Mouse (Mus musculus) kidney, embryonic 16.5 days (tissue): Measurements from ENCODE around the gene Tmc2. TPM values are rescaled to one million over a fixed set of nuclear protein-coding genes. Genes with fewer than 3 reads are reported as not detected.
A peak's percentile ranks its signal among the peaks of the same experiment; 100 is the strongest.

Experiments
- ATAC-seq: fragments of 200-750 bp; cut with Nextera tagmentation; 2 replicates; pipeline ENCODE4 v1.8.0; 2017; ENCODE audit warnings: moderate TSS enrichment; ENCODE audit not compliant: low FRiP score, low TSS enrichment
- H3K27ac ChIP-seq: fragments of 300-500 bp; sonication (generic); 2 replicates; pipeline ENCODE4 v1.5.1; 2014; ENCODE audit warnings: low read length
- H3K27me3 ChIP-seq: fragments of 300-500 bp; sonication (generic); 2 replicates; pipeline ENCODE4 v1.6.1; 2014; ENCODE audit warnings: low read length, control low read depth, mixed read lengths; ENCODE audit not compliant: insufficient read depth
- H3K36me3 ChIP-seq: fragments of 300-500 bp; sonication (generic); 2 replicates; pipeline ENCODE4 v1.6.1; 2014; ENCODE audit warnings: low read length, control low read depth, mixed read lengths; ENCODE audit not compliant: insufficient read depth
- H3K4me1 ChIP-seq: fragments of 300-500 bp; sonication (generic); 2 replicates; pipeline ENCODE4 v1.6.1; 2014; ENCODE audit warnings: low read length, control low read depth, mixed read lengths; ENCODE audit not compliant: insufficient read depth
- H3K4me2 ChIP-seq: fragments of 300-500 bp; sonication (generic); replicated peaks from 2 replicates; pipeline ENCODE4 v1.6.1; 2014; ENCODE audit warnings: low read depth, low read length
- H3K4me3 ChIP-seq: fragments of 300-500 bp; sonication (generic); 2 replicates; pipeline ENCODE4 v1.5.1; 2014; ENCODE audit warnings: mild to moderate bottlenecking, low read length
- H3K9ac ChIP-seq: fragments of 300-500 bp; sonication (generic); replicated peaks from 2 replicates; pipeline ENCODE4 v1.6.1; 2014; ENCODE audit warnings: low read length
- H3K9me3 ChIP-seq: fragments of 300-500 bp; sonication (generic); 2 replicates; pipeline ENCODE4 v1.6.1; 2016; ENCODE audit warnings: low read length, control low read depth
- WGBS: fragments of 180-500 bp; shearing (Covaris S2); extraction: QIAGEN DNeasy Blood & Tissue Kit; methylation state at CpG from one replicate; pipeline ENCODE4 v1.1.7; 2014; 5-methylcytosine and 5-hydroxymethylcytosine counted together
- polyA plus RNA-seq: library from polyadenylated mRNA; unstranded; fragments of >200 nt; fragmentation: Nextera tagmentation; extraction: Ambion mirVana; gene quantifications from 2 replicates; pipeline ENCODE4 v1.2.1, GENCODE M21; 2015

Tmc2 gene
- polyA plus RNA-seq, 1 experiment from 2014 or later = not detected

DNA sequence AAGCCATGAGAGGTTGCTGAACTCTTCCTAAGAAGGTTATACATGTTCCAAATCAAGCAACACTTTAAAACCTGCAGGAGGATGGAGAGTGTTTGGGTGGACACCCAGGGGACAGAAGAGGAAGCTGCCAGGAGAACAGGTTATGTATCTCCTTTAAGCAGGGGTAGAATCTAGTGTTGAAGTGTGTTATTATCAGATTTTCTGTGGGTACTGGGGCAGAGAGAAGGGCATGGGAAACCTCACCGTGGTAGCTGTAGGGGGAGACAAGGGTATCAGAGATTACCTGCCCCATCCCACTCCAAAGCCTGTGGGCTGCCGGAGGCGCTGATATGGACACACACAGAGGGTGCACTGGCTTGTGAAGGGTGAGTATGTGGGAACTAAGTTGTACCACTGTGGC is 98.0 kb downstream of the Tmc2 start:
- Histone ChIP-seq H3K36me3 (no peaks in the 10 kb centered on the region), H3K9me3 (no peaks in the 10 kb centered on the region), H3K4me1 (peaks cover 34% of the 10 kb centered on the region), H3K27me3 (peaks cover 5% of the 10 kb centered on the region; the same call in 1 of the 2 replicates), H3K4me2 (no peak overlapping the region), H3K9ac (no peak overlapping the region), H3K27ac (no peak overlapping the region), H3K4me3 (no peak overlapping the region)
- peak; percentile 16; the same call in 1 of the 2 replicates for ATAC-seq
- 27% methylated on average over 3 of the region's 3 CpGs for WGBS

DNA sequence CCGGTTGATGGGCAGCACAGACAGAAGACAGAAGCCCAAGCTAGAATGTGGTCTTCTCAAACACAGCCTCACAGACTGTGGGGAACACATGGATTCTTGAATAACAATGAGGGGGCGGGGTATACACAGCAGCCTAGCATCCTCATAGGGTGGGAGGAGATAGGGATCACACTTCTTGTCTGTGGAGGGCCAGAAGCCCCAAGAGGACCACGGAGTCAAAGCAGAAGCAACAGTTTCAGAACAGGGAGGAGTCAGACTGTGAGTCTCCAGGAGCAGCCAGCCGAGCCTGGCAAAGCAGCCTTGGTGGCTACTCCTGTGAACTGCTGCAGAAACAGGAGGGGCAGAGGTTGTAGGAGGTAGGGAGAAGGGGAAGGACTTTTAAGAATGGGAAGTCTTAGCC is 98.5 kb downstream of the Tmc2 start:
- ATAC-seq = peak; percentile 77
- Histone ChIP-seq H3K36me3 (no peaks in the 10 kb centered on the region), H3K9ac (no peak overlapping the region), H3K4me2 (no peak overlapping the region; the same call in 1 of the 2 replicates), H3K4me1 (peaks cover 34% of the 10 kb centered on the region), H3K27ac (peak overlapping the region; percentile 43), H3K9me3 (no peaks in the 10 kb centered on the region), H3K27me3 (peaks cover 5% of the 10 kb centered on the region; the same call in 1 of the 2 replicates), H3K4me3 (no peak overlapping the region)
- WGBS = 4% methylated on average over 4 of the region's 4 CpGs

DNA sequence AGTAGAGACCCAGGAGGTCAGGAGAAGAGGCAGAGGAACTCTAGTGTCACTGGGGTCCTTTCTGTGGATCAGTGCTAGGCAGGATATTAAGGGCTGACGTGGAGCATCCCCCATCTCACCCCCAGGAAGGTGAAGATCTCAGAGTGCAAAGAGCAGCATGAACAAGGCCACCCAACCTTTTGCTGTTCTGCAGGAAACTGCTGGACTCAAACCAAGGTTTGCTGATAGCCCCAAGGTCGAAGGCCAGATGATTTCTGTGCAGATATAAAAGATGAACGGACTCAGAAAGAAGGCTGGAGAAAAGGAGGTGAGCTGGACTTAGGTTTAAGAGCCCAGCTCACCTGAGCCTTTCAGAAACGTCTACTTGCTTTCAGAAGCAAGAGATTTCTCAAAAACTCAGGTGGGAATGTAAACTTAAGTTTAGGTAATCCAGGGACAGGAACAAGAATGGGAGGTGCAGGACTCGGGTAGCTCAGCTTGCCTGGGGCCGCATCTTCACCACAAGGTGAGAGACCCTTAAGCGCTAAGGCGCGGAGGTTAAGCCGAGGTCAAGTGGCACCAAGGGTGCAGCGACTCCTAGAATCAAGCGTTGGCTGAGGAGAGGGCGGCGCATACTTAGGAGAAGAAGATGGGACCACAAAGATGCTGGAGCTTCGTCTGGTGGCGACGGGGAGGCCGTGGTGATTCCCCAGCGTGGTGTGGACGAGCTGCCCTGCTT is 99.4 kb downstream of the Tmc2 start:
- peaks cover 34% of the 10 kb centered on the region for H3K4me1 ChIP-seq
- no peaks in the 10 kb centered on the region for H3K9me3 ChIP-seq
- 8% methylated on average over 20 of the region's 20 CpGs for WGBS
- H3K4me3 ChIP-seq = peak overlapping the region; percentile 72
- peak overlapping the region; percentile 74 for H3K4me2 ChIP-seq
- no peak for ATAC-seq
- H3K36me3 ChIP-seq = no peaks in the 10 kb centered on the region
- peaks cover 5% of the 10 kb centered on the region; the same call in 1 of the 2 replicates for H3K27me3 ChIP-seq
- peak overlapping the region; percentile 73 for H3K9ac ChIP-seq
- H3K27ac ChIP-seq = no peak overlapping the region

DNA sequence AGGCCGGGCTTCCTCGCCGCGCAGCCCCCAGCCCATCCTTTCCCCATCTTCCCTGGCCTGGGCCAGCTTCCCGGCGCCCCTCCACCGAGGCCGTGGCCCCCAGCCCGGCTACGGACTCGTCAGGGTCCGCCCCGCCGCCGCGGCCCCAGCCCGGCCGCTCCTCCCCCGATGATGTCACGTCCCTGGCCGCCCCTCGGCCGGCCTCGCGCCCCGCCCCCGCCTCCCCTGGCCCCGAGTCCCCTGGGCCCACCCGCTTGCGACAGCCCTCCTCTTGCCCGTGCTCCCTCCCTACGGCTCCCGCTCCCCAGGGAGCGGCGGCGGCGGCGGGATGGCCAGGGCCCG is 99.9 kb downstream of the Tmc2 start, which contains the start of gene Ebf4:
TSS of gene Ebf4 (plus strand) at position 234 of the 342 bp plus-strand sequence.
- H3K9me3 ChIP-seq = no peaks in the 10 kb centered on the region
- peak within 1 kb of the TSS; percentile 64 for H3K27ac ChIP-seq
- peaks cover 34% of the 10 kb centered on the region for H3K4me1 ChIP-seq
- WGBS = under 1% methylated on average over 31 of the region's 39 CpGs
- H3K4me3 ChIP-seq = peak within 1 kb of the TSS; percentile 72
- peaks cover 5% of the 10 kb centered on the region; the same call in 1 of the 2 replicates for H3K27me3 ChIP-seq
- peak within 1 kb of the TSS; percentile 73 for H3K9ac ChIP-seq
- H3K4me2 ChIP-seq = peak within 1 kb of the TSS; percentile 74
- H3K36me3 ChIP-seq = no peaks in the 10 kb centered on the region
- ATAC-seq = peak; percentile 73

DNA sequence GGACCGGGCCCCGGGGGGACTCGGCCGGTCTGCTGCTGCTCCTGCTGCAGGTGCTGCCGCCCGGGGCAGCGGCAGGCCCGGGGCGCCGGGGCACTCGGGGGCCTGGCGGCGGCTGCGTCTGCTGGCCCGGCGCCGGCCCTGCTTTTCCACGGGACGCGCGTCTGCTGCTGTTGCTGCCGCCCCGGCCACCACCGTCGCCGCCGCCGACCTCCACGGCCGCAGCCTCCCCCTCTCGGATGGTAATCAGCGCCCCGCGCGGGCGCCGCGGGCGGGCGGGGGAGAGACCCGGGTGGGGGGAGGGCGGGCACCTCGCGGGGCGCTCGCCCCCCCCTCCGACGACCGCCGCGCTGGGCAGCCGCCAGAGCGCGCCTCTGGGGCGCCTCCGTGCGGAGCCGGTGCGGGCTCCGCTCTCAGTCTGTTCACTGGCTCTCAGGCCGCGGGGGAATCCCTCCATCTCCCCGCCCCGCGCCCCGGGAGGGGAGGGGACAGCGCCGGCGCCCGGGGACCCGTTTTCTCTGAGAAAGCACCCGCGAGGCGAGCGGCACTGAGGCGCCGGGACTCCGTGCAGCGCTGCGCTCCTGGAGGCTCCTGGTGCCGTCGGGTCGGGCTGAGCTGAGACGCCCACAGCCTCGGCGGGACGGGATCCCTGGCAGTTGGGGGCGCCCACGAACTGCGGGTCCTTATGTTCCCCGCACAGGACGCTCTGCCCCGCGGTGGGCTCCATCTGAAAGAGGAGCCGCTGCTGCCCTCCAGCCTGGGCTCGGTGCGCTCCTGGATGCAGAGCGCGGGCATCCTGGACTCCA is 100.5 kb downstream of the Tmc2 start:
- H3K36me3 ChIP-seq = no peaks in the 10 kb centered on the region
- H3K27me3 ChIP-seq = peaks cover 5% of the 10 kb centered on the region; the same call in 1 of the 2 replicates
- H3K27ac ChIP-seq = peak overlapping the region; percentile 64
- ATAC-seq = peak; percentile 42
- H3K9ac ChIP-seq = peak overlapping the region; percentile 73
- WGBS = under 1% methylated on average over 44 of the region's 99 CpGs
- peaks cover 34% of the 10 kb centered on the region for H3K4me1 ChIP-seq
- peak overlapping the region; percentile 74 for H3K4me2 ChIP-seq
- peak overlapping the region; percentile 72 for H3K4me3 ChIP-seq
- H3K9me3 ChIP-seq = no peaks in the 10 kb centered on the region

DNA sequence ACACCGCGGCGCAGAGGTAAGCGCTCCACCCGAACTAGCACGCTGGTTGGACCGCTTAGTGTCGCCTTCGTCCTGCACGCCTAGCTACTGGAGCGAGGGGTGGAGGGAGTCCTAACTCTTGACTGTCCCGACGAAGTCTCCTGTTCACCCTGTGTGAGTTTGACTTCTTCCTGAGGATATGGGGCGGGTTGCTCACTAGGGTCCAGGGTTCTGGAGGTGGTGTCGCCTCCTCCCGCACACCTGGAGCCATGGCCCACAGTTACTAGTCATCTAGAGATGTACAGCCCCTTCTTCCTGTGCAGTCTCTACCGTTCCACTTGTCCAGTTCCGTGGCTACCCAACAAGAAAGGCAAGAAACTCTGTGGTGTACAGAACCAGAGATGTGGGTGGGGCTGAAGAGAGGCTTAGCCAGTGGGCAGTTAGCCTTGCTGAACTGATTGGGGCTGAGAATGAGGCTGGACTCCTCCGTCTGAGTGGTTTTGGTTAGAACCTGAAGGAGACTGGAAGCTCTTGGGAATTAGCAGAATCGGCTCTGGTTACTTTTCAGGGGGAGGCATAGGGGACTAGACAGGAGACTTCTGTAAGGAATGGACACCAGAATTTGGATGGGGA is 101.2 kb downstream of the Tmc2 start:
- no peaks in the 10 kb centered on the region for H3K36me3 ChIP-seq
- peaks cover 5% of the 10 kb centered on the region; the same call in 1 of the 2 replicates for H3K27me3 ChIP-seq
- H3K4me1 ChIP-seq = peaks cover 34% of the 10 kb centered on the region
- 2% methylated on average over 20 of the region's 20 CpGs for WGBS
- no peaks in the 10 kb centered on the region for H3K9me3 ChIP-seq
- peak; percentile 9; the same call in 1 of the 2 replicates for ATAC-seq
- peak overlapping the region; percentile 74 for H3K4me2 ChIP-seq
- H3K27ac ChIP-seq = no peak overlapping the region
- peak overlapping the region; percentile 72 for H3K4me3 ChIP-seq
- H3K9ac ChIP-seq = peak overlapping the region; percentile 73

DNA sequence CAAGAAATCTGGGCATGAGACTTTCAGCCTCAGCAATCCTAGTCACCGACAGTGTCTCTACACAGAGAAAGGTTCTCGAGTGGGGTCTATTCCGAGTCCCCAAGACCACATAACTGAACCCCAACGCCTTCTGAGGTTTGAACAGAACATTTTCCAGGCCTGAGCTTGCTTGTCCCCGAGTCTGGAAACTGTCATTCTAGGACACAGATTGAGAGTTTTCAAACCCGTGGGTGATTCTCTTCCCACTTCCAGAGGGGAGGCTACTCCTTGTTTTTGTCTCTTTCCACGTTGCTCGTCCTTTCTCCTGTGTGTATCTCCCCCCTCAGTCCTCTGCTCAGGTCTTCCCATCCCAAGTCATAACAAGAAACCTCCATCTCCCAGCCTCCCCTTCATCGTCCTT is 102.6 kb downstream of the Tmc2 start:
- peaks cover 5% of the 10 kb centered on the region; the same call in 1 of the 2 replicates for H3K27me3 ChIP-seq
- no peaks in the 10 kb centered on the region for H3K36me3 ChIP-seq
- 82% methylated on average over 9 of the region's 9 CpGs for WGBS
- no peak overlapping the region for H3K27ac ChIP-seq
- H3K4me2 ChIP-seq = no peak overlapping the region
- H3K9ac ChIP-seq = no peak overlapping the region
- no peaks in the 10 kb centered on the region for H3K9me3 ChIP-seq
- H3K4me1 ChIP-seq = peaks cover 34% of the 10 kb centered on the region
- H3K4me3 ChIP-seq = no peak overlapping the region
- no peak for ATAC-seq

DNA sequence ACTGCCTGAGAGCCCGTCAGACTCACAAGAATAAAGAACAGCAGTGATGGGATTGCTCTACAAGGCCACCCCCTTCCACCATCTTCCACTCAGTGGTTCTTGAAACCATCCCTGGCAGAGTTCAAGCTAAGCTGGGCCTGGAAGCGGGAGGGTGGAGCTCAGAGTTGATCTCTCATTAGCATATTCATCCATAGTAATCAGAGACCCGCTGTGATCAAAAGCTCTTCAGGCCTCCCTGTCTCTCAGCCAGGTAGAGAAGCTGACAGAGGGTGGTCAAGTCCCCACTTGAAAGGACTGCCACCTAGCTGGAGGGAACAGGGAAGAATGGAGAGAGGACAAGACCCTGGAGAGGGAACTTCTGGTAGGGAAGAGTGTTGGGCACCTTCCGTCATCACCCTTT is 108.0 kb downstream of the Tmc2 start:
- Histone ChIP-seq H3K27ac (no peak overlapping the region), H3K36me3 (peaks cover 8% of the 10 kb centered on the region), H3K4me3 (no peak overlapping the region), H3K4me1 (no peaks in the 10 kb centered on the region), H3K9me3 (no peaks in the 10 kb centered on the region), H3K4me2 (no peak overlapping the region), H3K9ac (no peak overlapping the region), H3K27me3 (no peaks in the 10 kb centered on the region)
- 65% methylated on average over 4 of the region's 4 CpGs for WGBS
- ATAC-seq = no peak
